Mouse (Mus musculus) NIH3T3 (cell line): Measurements from ENCODE around the gene Aoah.

Experiments used
- DNase-seq: peaks from one replicate; pipeline ENCODE4 v3.0.0-alpha.2; 2012; ENCODE audit warnings: low read depth

Aoah gene

GRCm38 (mm10) chr13:20793901-20794300 lies at the start of gene Aoah:
Gene Aoah (plus strand): TSS chr13:20794113.
- DNase-seq = no peak

- no peak for DNase-seq
Observed at GRCm38 (mm10) chr13:20754843-20755242, 39.1 kb upstream of the Aoah start.

- DNase-seq = no peak
Observed at GRCm38 (mm10) chr13:20783648-20784047, 10.3 kb upstream of the Aoah start.

GRCm38 (mm10) chr13:20784060-20784459 lies 9.9 kb upstream of the Aoah start:
- no peak for DNase-seq

GRCm38 (mm10) chr13:20785960-20786359 lies 8.0 kb upstream of the Aoah start:
- DNase-seq = no peak

- DNase-seq = no peak
Observed at GRCm38 (mm10) chr13:20786825-20787245, 7.1 kb upstream of the Aoah start.

GRCm38 (mm10) chr13:20787952-20788351 lies 6.0 kb upstream of the Aoah start:
- DNase-seq = no peak

GRCm38 (mm10) chr13:20796651-20797050 lies 2.7 kb downstream of the Aoah start:
- no peak for DNase-seq

- DNase-seq = no peak
Observed at GRCm38 (mm10) chr13:20798536-20798935, 4.6 kb downstream of the Aoah start.

GRCm38 (mm10) chr13:20799772-20800171 lies 5.9 kb downstream of the Aoah start:
- DNase-seq = no peak

- no peak for DNase-seq
Observed at GRCm38 (mm10) chr13:20800569-20800968, 6.7 kb downstream of the Aoah start.

- DNase-seq = no peak
Observed at GRCm38 (mm10) chr13:20811782-20812406, 18.0 kb downstream of the Aoah start.

- no peak for DNase-seq
Observed at GRCm38 (mm10) chr13:20816385-20816784, 22.5 kb downstream of the Aoah start.

GRCm38 (mm10) chr13:20820712-20821328 lies 26.9 kb downstream of the Aoah start:
- no peak for DNase-seq

- no peak for DNase-seq
Observed at GRCm38 (mm10) chr13:20828728-20829127, 34.8 kb downstream of the Aoah start.

- DNase-seq = no peak
Observed at GRCm38 (mm10) chr13:20829181-20829900, 35.4 kb downstream of the Aoah start.

GRCm38 (mm10) chr13:20855893-20856292 lies 62.0 kb downstream of the Aoah start:
- DNase-seq = no peak

GRCm38 (mm10) chr13:20899372-20899771 lies 105.5 kb downstream of the Aoah start:
- no peak for DNase-seq

- DNase-seq = peak; percentile 2
Observed at GRCm38 (mm10) chr13:20900396-20900971, 106.6 kb downstream of the Aoah start.

- no peak for DNase-seq
Observed at GRCm38 (mm10) chr13:20900972-20901457, 107.1 kb downstream of the Aoah start.

- no peak for DNase-seq
Observed at GRCm38 (mm10) chr13:20901634-20902135, 107.8 kb downstream of the Aoah start.

GRCm38 (mm10) chr13:20904118-20904517 lies 110.2 kb downstream of the Aoah start:
- DNase-seq = no peak
